Mouse (Mus musculus) megakaryocyte, embryonic 14.5 days (primary cell): ENCODE measurements around the gene Mgat2. TPM values are rescaled to one million over a fixed set of nuclear protein-coding genes. Genes with fewer than 3 reads are reported as not detected.
"Not testable (repeated sequence)": the region's sequence is repeated elsewhere in the genome, so short reads cannot be mapped to it uniquely, and the experiment has no call there.

Experiments
- H3K27me3 ChIP-seq: replicated peaks from 2 replicates; pipeline ENCODE3; 2012; ENCODE audit warnings: inconsistent platforms
- H3K36me3 ChIP-seq: replicated peaks from 2 replicates; pipeline ENCODE3; 2012; ENCODE audit warnings: low read length, inconsistent platforms, mixed read lengths
- H3K4me1 ChIP-seq: 2 replicates; pipeline ENCODE4 v1.6.1; 2012; ENCODE audit warnings: inconsistent platforms
- H3K4me3 ChIP-seq: replicated peaks from 2 replicates; pipeline ENCODE3; 2012; ENCODE audit warnings: moderate library complexity, mild to moderate bottlenecking, inconsistent platforms
- H3K9me3 ChIP-seq: 2 replicates; pipeline ENCODE4 v1.6.1; 2012; ENCODE audit warnings: inconsistent platforms
- FLI1 ChIP-seq: IDR thresholded peaks from 2 replicates; pipeline ENCODE4 v1.6.1; 2012; ENCODE audit warnings: low read length, inconsistent platforms, mixed read lengths
- GATA1 ChIP-seq: IDR thresholded peaks from 3 replicates; pipeline ENCODE4 v1.6.1; 2012; ENCODE audit warnings: mixed read lengths, low read length, inconsistent platforms, borderline replicate concordance
- polyA plus RNA-seq: library from polyadenylated mRNA; stranded (reverse); fragments of >175 nt; gene quantifications from 2 replicates; pipeline ENCODE4 v1.2.3, GENCODE M21; 2012; ENCODE audit warnings: low replicate concordance; ENCODE audit not compliant: insufficient read depth

Mgat2 gene
- 21.6 and 30.4 TPM in 2 replicates for polyA plus RNA-seq

- Histone ChIP-seq H3K4me3 (peak within 1 kb of the TSS; percentile 98), H3K9me3 (no peaks in the 10 kb centered on the region), H3K4me1 (peaks cover 30% of the 10 kb centered on the region), H3K36me3 (peaks cover 40% of the 10 kb centered on the region), H3K27me3 (no peaks in the 10 kb centered on the region)
- TF ChIP-seq GATA1 (no peak), FLI1 (no peak)
These were observed at the start of gene Mgat2, which contains the start of gene Rpl36al for GRCm38 (mm10) chr12:69183583-69184308. Gene Mgat2, plus strand, starts transcription at chr12:69184157. Gene Rpl36al, minus strand, starts transcription at chr12:69184083.

GRCm38 (mm10) chr12:69139201-69139600, 44.8 kb upstream of the Mgat2 start:
- Histone ChIP-seq H3K4me3 (no peak overlapping the region), H3K27me3 (peaks cover 16% of the 10 kb centered on the region), H3K4me1 (no peaks in the 10 kb centered on the region), H3K36me3 (no peaks in the 10 kb centered on the region), H3K9me3 (no peaks in the 10 kb centered on the region)
- TF ChIP-seq GATA1 (no peak), FLI1 (no peak)

GRCm38 (mm10) chr12:69139841-69140240, 44.1 kb upstream of the Mgat2 start:
- H3K9me3 ChIP-seq = no peaks in the 10 kb centered on the region
- H3K4me3 ChIP-seq = no peak overlapping the region
- no peaks in the 10 kb centered on the region for H3K36me3 ChIP-seq
- TF ChIP-seq FLI1 (no peak), GATA1 (no peak)
- no peaks in the 10 kb centered on the region for H3K4me1 ChIP-seq
- H3K27me3 ChIP-seq = peaks cover 16% of the 10 kb centered on the region

GRCm38 (mm10) chr12:69143460-69143859, 40.5 kb upstream of the Mgat2 start:
- H3K9me3 ChIP-seq = no peaks in the 10 kb centered on the region
- H3K4me3 ChIP-seq = no peak overlapping the region
- no peaks in the 10 kb centered on the region for H3K4me1 ChIP-seq
- no peaks in the 10 kb centered on the region for H3K36me3 ChIP-seq
- H3K27me3 ChIP-seq = peaks cover 11% of the 10 kb centered on the region
- no peak for TF ChIP-seq GATA1
- TF ChIP-seq FLI1 = no peak

GRCm38 (mm10) chr12:69147166-69147735, 36.7 kb upstream of the Mgat2 start:
- no peak for TF ChIP-seq FLI1
- no peak for TF ChIP-seq GATA1
- H3K36me3 ChIP-seq = no peaks in the 10 kb centered on the region
- no peak overlapping the region for H3K4me3 ChIP-seq

GRCm38 (mm10) chr12:69150049-69150448, 33.9 kb upstream of the Mgat2 start:
- H3K4me1 ChIP-seq = no peaks in the 10 kb centered on the region
- TF ChIP-seq FLI1 (no peak), GATA1 (no peak)
- no peak overlapping the region for H3K4me3 ChIP-seq
- H3K27me3 ChIP-seq = peaks cover 2% of the 10 kb centered on the region
- peaks cover under 1% of the 10 kb centered on the region for H3K36me3 ChIP-seq
- no peaks in the 10 kb centered on the region for H3K9me3 ChIP-seq

More at GRCm38 (mm10) chr12:69147166-69147735, 36.7 kb upstream of the Mgat2 start:
- Histone ChIP-seq H3K9me3 (no peaks in the 10 kb centered on the region), H3K27me3 (peaks cover 7% of the 10 kb centered on the region), H3K4me1 (no peaks in the 10 kb centered on the region)

GRCm38 (mm10) chr12:69155923-69156322, 28.0 kb upstream of the Mgat2 start:
- Histone ChIP-seq H3K27me3 (no peaks in the 10 kb centered on the region), H3K4me1 (peaks cover 14% of the 10 kb centered on the region; the same call in 1 of the 2 replicates), H3K9me3 (no peaks in the 10 kb centered on the region), H3K4me3 (no peak overlapping the region), H3K36me3 (peaks cover 27% of the 10 kb centered on the region)
- TF ChIP-seq GATA1 (no peak), FLI1 (no peak)

- no peaks in the 10 kb centered on the region for H3K9me3 ChIP-seq
- no peak for TF ChIP-seq FLI1
- TF ChIP-seq GATA1 = no peak
These were observed 27.5 kb upstream of the Mgat2 start for GRCm38 (mm10) chr12:69156436-69156835.

GRCm38 (mm10) chr12:69157107-69157506, 26.9 kb upstream of the Mgat2 start:
- TF ChIP-seq GATA1 (no peak), FLI1 (no peak)
- peaks cover 27% of the 10 kb centered on the region for H3K36me3 ChIP-seq
- no peaks in the 10 kb centered on the region for H3K27me3 ChIP-seq
- H3K4me1 ChIP-seq = peaks cover 14% of the 10 kb centered on the region; the same call in 1 of the 2 replicates
- peak overlapping the region; percentile 28 for H3K4me3 ChIP-seq
- no peaks in the 10 kb centered on the region for H3K9me3 ChIP-seq

More at GRCm38 (mm10) chr12:69156436-69156835, 27.5 kb upstream of the Mgat2 start:
- H3K4me3 ChIP-seq = no peak overlapping the region
- no peaks in the 10 kb centered on the region for H3K27me3 ChIP-seq
- peaks cover 14% of the 10 kb centered on the region; the same call in 1 of the 2 replicates for H3K4me1 ChIP-seq
- H3K36me3 ChIP-seq = peaks cover 27% of the 10 kb centered on the region

- H3K9me3 ChIP-seq = no peaks in the 10 kb centered on the region
- H3K4me3 ChIP-seq = peak overlapping the region; percentile 96
- peaks cover 19% of the 10 kb centered on the region; the same call in 1 of the 2 replicates for H3K4me1 ChIP-seq
- peaks cover 27% of the 10 kb centered on the region for H3K36me3 ChIP-seq
- TF ChIP-seq GATA1 (no peak), FLI1 (no peak)
- no peaks in the 10 kb centered on the region for H3K27me3 ChIP-seq
These were observed 25.6 kb upstream of the Mgat2 start for GRCm38 (mm10) chr12:69158366-69158764.

- Histone ChIP-seq H3K36me3 (peaks cover 27% of the 10 kb centered on the region), H3K4me1 (peaks cover 20% of the 10 kb centered on the region; the same call in 1 of the 2 replicates), H3K4me3 (peak within 1 kb of the TSS; percentile 96)
- H3K9me3 ChIP-seq, H3K27me3 ChIP-seq: not testable (repeated sequence)
These were observed 25.0 kb upstream of the Mgat2 start, which contains the start of gene Rps29 for GRCm38 (mm10) chr12:69158765-69159577. Gene Rps29, minus strand, starts transcription at chr12:69159186.
